Mouse (Mus musculus): ENCODE measurements around the gene Prkacb.
"Not testable (repeated sequence)": the region's sequence is repeated elsewhere in the genome, so short reads cannot be mapped to it uniquely, and the experiment has no call there.

DNA sequence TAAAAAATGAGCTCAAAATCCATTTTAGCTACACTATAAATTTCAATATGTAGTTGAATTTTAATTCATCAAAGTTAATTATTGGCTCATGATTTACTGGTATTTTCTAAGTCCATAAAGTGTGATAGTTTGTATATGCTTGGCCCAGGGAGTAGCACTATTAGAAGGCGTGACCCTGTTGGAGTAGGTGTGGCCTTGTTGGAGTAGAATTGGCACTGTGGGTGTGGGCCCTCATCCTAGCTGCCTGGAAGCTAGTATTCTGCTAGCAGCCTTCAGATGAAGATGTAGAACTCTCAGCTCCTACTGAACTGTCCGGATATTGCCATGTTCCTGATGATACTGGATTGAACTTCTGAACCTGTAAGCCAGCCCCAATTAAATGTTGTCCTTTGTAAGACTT is 49.7 kb downstream of the Prkacb start:
- TF ChIP-seq CTCF, EP300 (IDR thresholded peaks at IDR 0.05): not testable (repeated sequence)

All from lung, postnatal 0 days (tissue).